Mouse (Mus musculus) heart, postnatal 36 days (tissue): ENCODE data around the gene Dnajb5. TPM values are rescaled to one million over a fixed set of nuclear protein-coding genes. Genes with fewer than 3 reads are reported as not detected.

Experiments used
- total RNA-seq, 2 experiments: library from RNA; stranded (reverse); gene quantifications; 2 replicates each; pipeline ENCODE4 v1.2.3; 2021

Gene Dnajb5
- total RNA-seq, 2 experiments from 2014 or later: 70.6 to 92.4 TPM

Other genes starting within 250 kb of the Dnajb5 start
- not detected for gene 4930578G10Rik, start 214.3 kb upstream of the Dnajb5 start, total RNA-seq
- under 1 TPM in 1 of 2 experiments, not detected in 1; 0.73 TPM for gene Ccl19, start 193.2 kb upstream of the Dnajb5 start, total RNA-seq
- 10 to 100 TPM; 40.1 to 54.5 TPM for gene Ccl21a, start 175.8 kb upstream of the Dnajb5 start, total RNA-seq
- gene Fam205a1, start 95.9 kb upstream of the Dnajb5 start, total RNA-seq: under 1 TPM in 1 of 2 experiments, not detected in 1; 0.08 TPM
- not detected for gene Gm12394, start 93.0 kb upstream of the Dnajb5 start, total RNA-seq
- gene Fam205c, start 75.6 kb upstream of the Dnajb5 start, total RNA-seq: 1 to 10 TPM; 6.2 to 9.6 TPM
- gene Phf24, start 33.2 kb upstream of the Dnajb5 start, total RNA-seq: 1 to 10 TPM; 5.6 to 8.0 TPM
- gene 1700022I11Rik, start 19.8 kb downstream of the Dnajb5 start, total RNA-seq: not detected
- gene Vcp, start 50.7 kb downstream of the Dnajb5 start, total RNA-seq: 100 to 1,000 TPM; 264 to 265 TPM
- 1 to 10 TPM; 2.6 to 3.2 TPM for gene Fancg, start 60.7 kb downstream of the Dnajb5 start, total RNA-seq
- gene Pigo, start 76.0 kb downstream of the Dnajb5 start, total RNA-seq: 10 to 100 TPM; 20.1 to 23.2 TPM
- gene Stoml2, start 81.9 kb downstream of the Dnajb5 start, total RNA-seq: 100 to 1,000 TPM; 108 to 115 TPM
- 10 to 100 TPM; 26.1 to 30.0 TPM for gene Fam214b, start 96.4 kb downstream of the Dnajb5 start, total RNA-seq
- 10 to 100 TPM; 12.9 to 13.5 TPM for gene Unc13b, start 109.1 kb downstream of the Dnajb5 start, total RNA-seq